Mouse (Mus musculus): ENCODE measurements around the gene Krtap12-1. TPM values are rescaled to one million over a fixed set of nuclear protein-coding genes. Genes with fewer than 3 reads are reported as not detected.
"Not testable (repeated sequence)": the region's sequence is repeated elsewhere in the genome, so short reads cannot be mapped to it uniquely, and the experiment has no call there.

Krtap12-1 gene
- total RNA-seq, 2 experiments from 2014 or later = not detected

GRCm38 (mm10) chr10:77738929-77739328 lies 18.5 kb downstream of the Krtap12-1 start:
- ATAC-seq (replicated peaks; ENCODE audit: low FRiP score, poor library complexity, severe bottlenecking) = no peak

GRCm38 (mm10) chr10:77741924-77742688 lies 21.7 kb downstream of the Krtap12-1 start, which contains the start of gene Gm18596:
Gene Gm18596 (minus strand): TSS chr10:77742638.
- ATAC-seq (replicated peaks; ENCODE audit: low FRiP score, poor library complexity, severe bottlenecking) = not testable (repeated sequence)

GRCm38 (mm10) chr10:77750686-77751085 lies 30.3 kb downstream of the Krtap12-1 start:
- ATAC-seq (replicated peaks; ENCODE audit: low FRiP score, poor library complexity, severe bottlenecking) = not testable (repeated sequence)

- ATAC-seq (replicated peaks; ENCODE audit: low FRiP score, poor library complexity, severe bottlenecking) = not testable (repeated sequence)
These were observed 30.9 kb downstream of the Krtap12-1 start, which contains the start of gene Gm9736 for GRCm38 (mm10) chr10:77751254-77751653. Gene Gm9736 (minus strand): TSS chr10:77751354.

- ATAC-seq (replicated peaks; ENCODE audit: low FRiP score, poor library complexity, severe bottlenecking) = not testable (repeated sequence)
These were observed 31.9 kb downstream of the Krtap12-1 start for GRCm38 (mm10) chr10:77752312-77752711.

- no peak for ATAC-seq (replicated peaks; ENCODE audit: low FRiP score, poor library complexity, severe bottlenecking)
These were observed 33.0 kb downstream of the Krtap12-1 start for GRCm38 (mm10) chr10:77753448-77753847.

- not testable (repeated sequence) for ATAC-seq (replicated peaks; ENCODE audit: low FRiP score, poor library complexity, severe bottlenecking)
These were observed 39.2 kb downstream of the Krtap12-1 start, which contains the start of gene Gm3233 for GRCm38 (mm10) chr10:77759582-77759981. Gene Gm3233 (minus strand): TSS chr10:77759682.

- no peak for ATAC-seq (replicated peaks; ENCODE audit: low FRiP score, poor library complexity, severe bottlenecking)
These were observed 49.3 kb downstream of the Krtap12-1 start for GRCm38 (mm10) chr10:77769727-77770126.

Other genes with a start within 250 kb of the Krtap12-1 start
Only the 30 nearest of the 31 such genes appear.
- 4.2 and 6.5 TPM in 2 replicates for gene Fam207a, start 204.8 kb upstream of the Krtap12-1 start, total RNA-seq (2015; ENCODE audit: low replicate concordance)
- 7.1 and 12.4 TPM in 2 replicates for gene Fam207a, start 204.8 kb upstream of the Krtap12-1 start, total RNA-seq (2017; ENCODE audit: low replicate concordance)
- 74.2 and 79.6 TPM in 2 replicates for gene Itgb2, start 190.3 kb upstream of the Krtap12-1 start, total RNA-seq (2015; ENCODE audit: low replicate concordance)
- 51.4 and 55.8 TPM in 2 replicates for gene Itgb2, start 190.3 kb upstream of the Krtap12-1 start, total RNA-seq (2017; ENCODE audit: low replicate concordance)
- 58.8 and 73.6 TPM in 2 replicates for gene Pttg1ip, start 138.9 kb upstream of the Krtap12-1 start, total RNA-seq (2015; ENCODE audit: low replicate concordance)
- gene Pttg1ip, start 138.9 kb upstream of the Krtap12-1 start, total RNA-seq (2017; ENCODE audit: low replicate concordance) = 72.6 and 78.0 TPM in 2 replicates
- 6.3 and 20.2 TPM in 2 replicates for gene Sumo3, start 114.5 kb upstream of the Krtap12-1 start, total RNA-seq (2015; ENCODE audit: low replicate concordance)
- gene Sumo3, start 114.5 kb upstream of the Krtap12-1 start, total RNA-seq (2017; ENCODE audit: low replicate concordance) = 30.7 and 32.1 TPM in 2 replicates
- gene Gm49325, start 114.4 kb upstream of the Krtap12-1 start, total RNA-seq (2015; ENCODE audit: low replicate concordance) = not detected in 2 replicates
- not detected in 2 replicates for gene Gm49325, start 114.4 kb upstream of the Krtap12-1 start, total RNA-seq (2017; ENCODE audit: low replicate concordance)
- gene Ube2g2, start 98.3 kb upstream of the Krtap12-1 start, total RNA-seq (2015; ENCODE audit: low replicate concordance) = 6.1 and 7.5 TPM in 2 replicates
- 10.5 and 14.4 TPM in 2 replicates for gene Ube2g2, start 98.3 kb upstream of the Krtap12-1 start, total RNA-seq (2017; ENCODE audit: low replicate concordance)
- not detected in 2 replicates for gene Tspear, start 34.0 kb upstream of the Krtap12-1 start, total RNA-seq (2015; ENCODE audit: low replicate concordance)
- not detected in 2 replicates for gene Tspear, start 34.0 kb upstream of the Krtap12-1 start, total RNA-seq (2017; ENCODE audit: low replicate concordance)
- gene Gm19402, start 29.8 kb upstream of the Krtap12-1 start, total RNA-seq (2015; ENCODE audit: low replicate concordance) = not detected in 2 replicates
- not detected in 2 replicates for gene Gm19402, start 29.8 kb upstream of the Krtap12-1 start, total RNA-seq (2017; ENCODE audit: low replicate concordance)
- not detected in 2 replicates for gene Gm9508, start 23.4 kb upstream of the Krtap12-1 start, total RNA-seq (2015; ENCODE audit: low replicate concordance)
- gene Gm9508, start 23.4 kb upstream of the Krtap12-1 start, total RNA-seq (2017; ENCODE audit: low replicate concordance) = not detected in 2 replicates
- not detected in 2 replicates for gene Gm10272, start 14.0 kb upstream of the Krtap12-1 start, total RNA-seq (2015; ENCODE audit: low replicate concordance)
- gene Gm10272, start 14.0 kb upstream of the Krtap12-1 start, total RNA-seq (2017; ENCODE audit: low replicate concordance) = not detected in 2 replicates
- gene Gm10024, start 9.1 kb upstream of the Krtap12-1 start, total RNA-seq (2015; ENCODE audit: low replicate concordance) = not detected in 2 replicates
- not detected in 2 replicates for gene Gm10024, start 9.1 kb upstream of the Krtap12-1 start, total RNA-seq (2017; ENCODE audit: low replicate concordance)
- not detected in 2 replicates for gene Gm10142, start 4.8 kb upstream of the Krtap12-1 start, total RNA-seq (2015; ENCODE audit: low replicate concordance)
- not detected in 2 replicates for gene Gm10142, start 4.8 kb upstream of the Krtap12-1 start, total RNA-seq (2017; ENCODE audit: low replicate concordance)
- not detected in 2 replicates for gene Gm10100, start 5.9 kb downstream of the Krtap12-1 start, total RNA-seq (2015; ENCODE audit: low replicate concordance)
- gene Gm10100, start 5.9 kb downstream of the Krtap12-1 start, total RNA-seq (2017; ENCODE audit: low replicate concordance) = not detected in 2 replicates
- not detected in 2 replicates for gene Gm18596, start 22.0 kb downstream of the Krtap12-1 start, total RNA-seq (2015; ENCODE audit: low replicate concordance)
- not detected in 2 replicates for gene Gm18596, start 22.0 kb downstream of the Krtap12-1 start, total RNA-seq (2017; ENCODE audit: low replicate concordance)
- not detected in 2 replicates for gene Gm9736, start 30.8 kb downstream of the Krtap12-1 start, total RNA-seq (2015; ENCODE audit: low replicate concordance)
- gene Gm9736, start 30.8 kb downstream of the Krtap12-1 start, total RNA-seq (2017; ENCODE audit: low replicate concordance) = not detected in 2 replicates
- not detected in 2 replicates for gene Gm3233, start 39.1 kb downstream of the Krtap12-1 start, total RNA-seq (2015; ENCODE audit: low replicate concordance)
- gene Gm3233, start 39.1 kb downstream of the Krtap12-1 start, total RNA-seq (2017; ENCODE audit: low replicate concordance) = not detected in 2 replicates
- not detected in 2 replicates for gene Gm3238, start 50.7 kb downstream of the Krtap12-1 start, total RNA-seq (2015; ENCODE audit: low replicate concordance)
- not detected in 2 replicates for gene Gm3238, start 50.7 kb downstream of the Krtap12-1 start, total RNA-seq (2017; ENCODE audit: low replicate concordance)
- gene Gm7138, start 56.3 kb downstream of the Krtap12-1 start, total RNA-seq (2015; ENCODE audit: low replicate concordance) = not detected in 2 replicates
- gene Gm7138, start 56.3 kb downstream of the Krtap12-1 start, total RNA-seq (2017; ENCODE audit: low replicate concordance) = not detected in 2 replicates
- gene Gm3250, start 61.9 kb downstream of the Krtap12-1 start, total RNA-seq (2015; ENCODE audit: low replicate concordance) = not detected in 2 replicates
- gene Gm3250, start 61.9 kb downstream of the Krtap12-1 start, total RNA-seq (2017; ENCODE audit: low replicate concordance) = not detected in 2 replicates
- gene Gm7137, start 67.6 kb downstream of the Krtap12-1 start, total RNA-seq (2015; ENCODE audit: low replicate concordance) = not detected in 2 replicates
- gene Gm7137, start 67.6 kb downstream of the Krtap12-1 start, total RNA-seq (2017; ENCODE audit: low replicate concordance) = not detected in 2 replicates
- gene Gm9639, start 74.5 kb downstream of the Krtap12-1 start, total RNA-seq (2015; ENCODE audit: low replicate concordance) = not detected in 2 replicates
- gene Gm9639, start 74.5 kb downstream of the Krtap12-1 start, total RNA-seq (2017; ENCODE audit: low replicate concordance) = not detected in 2 replicates
- gene Gm19668, start 78.5 kb downstream of the Krtap12-1 start, total RNA-seq (2015; ENCODE audit: low replicate concordance) = not detected in 2 replicates
- not detected in 2 replicates for gene Gm19668, start 78.5 kb downstream of the Krtap12-1 start, total RNA-seq (2017; ENCODE audit: low replicate concordance)
- not detected in 2 replicates for gene Gm9507, start 91.2 kb downstream of the Krtap12-1 start, total RNA-seq (2015; ENCODE audit: low replicate concordance)
- gene Gm9507, start 91.2 kb downstream of the Krtap12-1 start, total RNA-seq (2017; ENCODE audit: low replicate concordance) = not detected in 2 replicates
- not detected in 2 replicates for gene Gm2696, start 94.1 kb downstream of the Krtap12-1 start, total RNA-seq (2015; ENCODE audit: low replicate concordance)
- not detected in 2 replicates for gene Gm2696, start 94.1 kb downstream of the Krtap12-1 start, total RNA-seq (2017; ENCODE audit: low replicate concordance)
- gene Krtap10-4, start 106.5 kb downstream of the Krtap12-1 start, total RNA-seq (2015; ENCODE audit: low replicate concordance) = not detected in 2 replicates
- not detected in 2 replicates for gene Krtap10-4, start 106.5 kb downstream of the Krtap12-1 start, total RNA-seq (2017; ENCODE audit: low replicate concordance)
- not detected in 2 replicates for gene Krtap10-10, start 115.3 kb downstream of the Krtap12-1 start, total RNA-seq (2015; ENCODE audit: low replicate concordance)
- not detected in 2 replicates for gene Krtap10-10, start 115.3 kb downstream of the Krtap12-1 start, total RNA-seq (2017; ENCODE audit: low replicate concordance)
- gene Gm36176, start 126.2 kb downstream of the Krtap12-1 start, total RNA-seq (2015; ENCODE audit: low replicate concordance) = not detected in 2 replicates
- gene Gm36176, start 126.2 kb downstream of the Krtap12-1 start, total RNA-seq (2017; ENCODE audit: low replicate concordance) = not detected in 2 replicates
- gene Gm10318, start 132.3 kb downstream of the Krtap12-1 start, total RNA-seq (2015; ENCODE audit: low replicate concordance) = not detected in 2 replicates
- not detected in 2 replicates for gene Gm10318, start 132.3 kb downstream of the Krtap12-1 start, total RNA-seq (2017; ENCODE audit: low replicate concordance)
- gene Gm3285, start 141.4 kb downstream of the Krtap12-1 start, total RNA-seq (2015; ENCODE audit: low replicate concordance) = not detected in 2 replicates
- gene Gm3285, start 141.4 kb downstream of the Krtap12-1 start, total RNA-seq (2017; ENCODE audit: low replicate concordance) = not detected in 2 replicates
- not detected in 2 replicates for gene Lrrc3, start 181.9 kb downstream of the Krtap12-1 start, total RNA-seq (2015; ENCODE audit: low replicate concordance)
- not detected in 2 replicates for gene Lrrc3, start 181.9 kb downstream of the Krtap12-1 start, total RNA-seq (2017; ENCODE audit: low replicate concordance)

All from erythroblast, adult 5-6 weeks (primary cell).